Mouse (Mus musculus) cerebellum, adult 9-10 months (tissue): ENCODE data around the gene Mfap2.

Experiments
- DNase-seq: peaks from one replicate; pipeline ENCODE4 v3.0.0; 2022

The Mfap2 gene

DNA sequence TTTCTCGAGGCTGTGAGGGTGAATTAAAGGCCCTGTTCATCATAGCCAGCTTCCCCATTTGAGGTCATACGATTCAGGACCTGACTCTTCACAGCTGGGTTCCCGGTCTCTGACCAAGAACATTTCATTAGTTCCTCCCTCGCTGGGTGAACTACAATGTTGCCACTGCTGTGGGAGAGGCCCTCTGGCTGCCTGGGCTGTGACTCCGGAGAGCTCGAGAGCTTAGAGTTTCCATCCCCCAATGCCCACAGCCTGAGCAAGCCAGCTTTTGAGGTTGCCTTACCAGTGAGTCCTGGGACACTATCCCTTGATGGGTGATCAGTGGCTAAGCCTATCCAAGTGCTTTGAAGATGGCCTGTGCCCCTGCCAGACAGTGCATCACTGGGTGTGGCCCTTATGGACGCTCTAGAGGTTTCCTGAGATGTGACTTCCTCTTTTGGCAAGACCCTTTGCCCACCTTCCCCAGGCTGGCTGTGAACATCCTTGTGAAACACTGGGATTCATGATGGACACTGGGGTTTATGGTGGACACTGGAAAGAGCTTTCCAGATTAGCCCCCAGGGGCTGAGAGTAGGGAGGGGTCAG lies 21.4 kb upstream of the Mfap2 start:
- no peak for DNase-seq

DNA sequence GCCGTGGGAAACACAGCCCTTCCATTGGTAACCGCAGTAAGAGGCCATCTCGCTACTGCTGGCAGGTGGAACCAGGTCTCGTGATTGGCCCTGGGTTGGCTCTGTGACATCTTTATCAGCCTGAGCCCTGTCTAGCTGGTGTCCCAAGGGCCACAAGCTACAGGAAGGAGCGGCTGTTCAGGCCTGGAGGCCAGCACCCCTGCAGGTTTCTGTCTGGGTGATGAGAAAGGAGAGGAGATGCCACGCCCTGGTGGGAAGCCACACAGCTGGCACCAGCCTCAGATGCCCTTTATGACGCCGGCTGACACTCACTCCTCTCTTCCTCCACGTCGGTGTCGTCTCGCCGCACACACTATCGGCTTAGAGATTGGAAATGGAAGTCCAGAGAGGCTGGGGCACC lies 20.8 kb upstream of the Mfap2 start:
- DNase-seq, result no peak

DNA sequence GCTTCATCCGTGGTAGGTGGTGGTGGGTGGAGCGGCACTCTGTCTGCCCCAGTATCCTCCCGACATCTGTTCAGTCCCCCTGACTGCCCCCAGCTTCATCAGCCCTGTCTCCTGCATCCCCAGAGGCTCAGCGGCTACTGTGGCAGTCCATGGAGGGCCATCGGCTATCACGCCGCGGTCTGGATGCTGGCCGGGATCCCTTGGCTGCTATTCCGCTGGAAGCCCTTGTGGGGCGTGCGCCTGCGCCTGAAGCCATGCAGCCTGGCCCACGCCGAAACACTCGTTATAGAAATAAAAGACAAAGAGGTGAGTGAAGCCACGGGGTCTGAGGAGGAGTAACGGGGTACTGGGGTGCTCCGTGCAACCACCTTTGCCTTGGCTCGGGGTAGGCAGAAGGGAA lies 18.0 kb upstream of the Mfap2 start:
- DNase-seq, result peak; percentile 54

GRCm38 (mm10) chr4:140993846-140994245 lies 16.4 kb upstream of the Mfap2 start:
- DNase-seq, result no peak

- no peak for DNase-seq
Observed at GRCm38 (mm10) chr4:140995811-140996210, 14.4 kb upstream of the Mfap2 start.

DNA sequence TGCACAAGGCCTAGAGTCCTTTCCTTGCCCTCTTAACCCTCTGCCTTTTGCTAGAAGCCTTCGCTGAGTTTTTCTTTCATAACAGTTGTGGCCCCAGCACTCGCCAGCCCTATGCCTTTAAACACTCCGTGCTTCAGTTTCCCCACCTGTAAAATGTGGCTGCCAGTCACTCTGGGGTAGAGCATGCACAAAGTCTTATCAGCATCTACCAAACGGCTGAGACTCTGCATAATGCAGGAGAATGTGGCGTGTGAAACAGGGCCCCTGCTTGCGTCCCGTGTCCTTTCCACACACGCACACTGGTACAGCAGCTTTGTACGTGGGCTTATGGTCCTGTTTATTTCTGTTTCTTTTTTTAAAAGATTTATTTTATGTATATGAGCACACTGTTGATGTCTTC lies 13.4 kb upstream of the Mfap2 start:
- DNase-seq, result no peak

GRCm38 (mm10) chr4:141005983-141006382 lies 4.2 kb upstream of the Mfap2 start:
- peak; percentile 67 for DNase-seq

GRCm38 (mm10) chr4:141008028-141008427 lies 2.2 kb upstream of the Mfap2 start:
- DNase-seq, result peak; percentile 59

DNA sequence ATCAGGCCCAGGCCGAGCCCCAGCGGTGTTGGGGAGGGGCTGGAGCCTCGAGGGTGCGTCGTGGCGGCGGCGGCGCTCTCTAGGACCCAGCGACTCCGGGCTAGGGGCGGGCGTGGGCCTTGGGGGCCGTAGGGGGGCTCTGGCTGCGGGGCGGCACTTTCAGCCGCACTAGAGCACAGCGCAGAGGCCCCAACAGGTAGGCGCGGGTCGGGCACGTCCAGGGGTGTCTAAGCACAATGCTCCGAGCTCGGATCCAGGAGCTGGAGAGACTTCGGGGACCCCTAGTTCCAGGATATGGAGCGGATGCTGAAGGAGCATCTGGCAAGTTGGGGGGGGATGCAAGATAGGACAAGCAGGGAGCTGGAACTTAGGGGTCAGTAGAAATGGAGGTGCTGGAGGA lies 308 bp downstream of the Mfap2 start:
- DNase-seq, result no peak

DNA sequence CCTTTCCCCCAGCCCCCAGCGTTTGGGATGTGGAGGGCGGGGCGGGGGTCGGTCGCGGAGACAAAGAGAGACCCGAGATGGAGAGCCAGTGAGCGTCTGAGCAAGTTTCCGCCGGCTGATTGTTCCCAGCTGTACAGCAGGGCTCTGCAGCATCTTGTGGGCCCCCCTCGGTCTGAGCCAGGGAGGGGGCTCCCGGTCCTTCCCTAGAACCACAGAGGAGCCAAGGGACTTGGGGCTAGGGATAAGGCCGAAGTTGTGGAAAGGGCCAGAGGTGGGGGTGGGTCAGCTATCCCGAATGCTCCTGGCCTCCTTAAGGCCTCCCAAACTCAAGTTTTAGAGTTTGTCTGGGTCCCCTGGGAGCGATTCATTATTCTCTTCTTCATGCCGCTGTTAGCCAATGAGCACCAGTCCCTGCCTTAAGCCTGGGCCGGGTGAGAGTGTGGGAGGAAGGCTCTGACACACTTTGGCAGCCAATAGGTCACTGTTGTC lies 767 bp downstream of the Mfap2 start:
- DNase-seq, result no peak

GRCm38 (mm10) chr4:141011556-141012328 lies 1.5 kb downstream of the Mfap2 start:
- DNase-seq, result peak; percentile 83

- no peak for DNase-seq
Observed at GRCm38 (mm10) chr4:141012558-141012957, 2.3 kb downstream of the Mfap2 start.

- no peak for DNase-seq
Observed at GRCm38 (mm10) chr4:141014114-141014513, 3.9 kb downstream of the Mfap2 start.

DNA sequence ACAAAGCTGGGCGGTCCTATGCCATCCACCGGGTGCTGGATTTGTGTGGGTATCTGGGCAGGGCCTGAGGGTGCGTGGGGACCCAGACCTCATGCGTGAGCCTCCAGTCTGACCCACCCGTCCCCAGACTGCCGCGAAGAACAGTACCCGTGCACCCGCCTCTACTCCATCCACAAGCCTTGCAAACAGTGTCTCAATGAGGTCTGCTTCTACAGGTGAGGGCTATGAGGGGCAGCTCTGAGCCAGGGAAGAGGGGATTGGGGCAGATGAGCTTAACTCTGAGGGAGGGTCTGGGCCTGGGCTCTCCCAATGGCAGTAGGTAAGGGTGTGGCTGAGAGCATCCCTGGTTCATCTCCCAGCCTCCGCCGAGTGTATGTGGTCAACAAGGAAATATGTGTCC lies 4.6 kb downstream of the Mfap2 start:
- no peak for DNase-seq

DNA sequence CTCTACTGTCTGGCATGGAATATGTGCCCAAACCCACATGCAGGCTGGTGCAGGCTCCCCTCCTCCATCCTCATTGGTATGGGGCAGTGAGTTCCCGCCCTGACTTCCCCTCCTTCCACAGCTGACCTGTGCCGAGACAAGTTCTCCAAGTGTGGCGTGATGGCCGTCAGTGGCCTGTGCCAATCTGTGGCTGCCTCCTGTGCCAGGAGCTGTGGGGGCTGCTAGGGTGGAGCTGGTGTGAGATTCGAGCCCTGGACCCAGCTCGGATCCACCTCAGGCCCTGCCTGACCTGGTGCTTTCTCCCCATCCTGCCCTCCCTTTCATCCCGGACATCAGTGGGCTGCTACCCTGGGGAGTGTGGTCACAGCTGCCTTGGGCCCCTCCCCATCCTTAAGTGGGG lies 5.1 kb downstream of the Mfap2 start:
- no peak for DNase-seq

DNA sequence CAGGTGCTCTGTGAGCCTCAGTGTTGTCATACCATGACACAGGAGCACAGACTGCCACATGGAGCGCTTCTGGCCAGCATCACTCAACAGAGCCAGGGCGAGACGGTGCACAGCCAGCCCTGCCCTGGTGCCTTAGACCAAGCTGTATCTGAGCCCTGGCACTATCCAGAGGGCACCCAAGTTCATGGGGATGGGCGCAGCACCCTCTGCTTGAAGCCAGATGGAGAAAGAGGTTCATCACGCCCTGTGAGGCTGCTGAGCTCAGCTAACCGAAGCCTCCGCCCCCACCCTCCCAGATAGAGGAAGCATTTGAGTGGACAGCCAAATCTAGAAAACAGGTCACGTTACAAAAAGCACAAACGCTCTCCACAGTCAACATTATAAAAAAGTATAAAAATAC lies 6.1 kb downstream of the Mfap2 start:
- no peak for DNase-seq

DNA sequence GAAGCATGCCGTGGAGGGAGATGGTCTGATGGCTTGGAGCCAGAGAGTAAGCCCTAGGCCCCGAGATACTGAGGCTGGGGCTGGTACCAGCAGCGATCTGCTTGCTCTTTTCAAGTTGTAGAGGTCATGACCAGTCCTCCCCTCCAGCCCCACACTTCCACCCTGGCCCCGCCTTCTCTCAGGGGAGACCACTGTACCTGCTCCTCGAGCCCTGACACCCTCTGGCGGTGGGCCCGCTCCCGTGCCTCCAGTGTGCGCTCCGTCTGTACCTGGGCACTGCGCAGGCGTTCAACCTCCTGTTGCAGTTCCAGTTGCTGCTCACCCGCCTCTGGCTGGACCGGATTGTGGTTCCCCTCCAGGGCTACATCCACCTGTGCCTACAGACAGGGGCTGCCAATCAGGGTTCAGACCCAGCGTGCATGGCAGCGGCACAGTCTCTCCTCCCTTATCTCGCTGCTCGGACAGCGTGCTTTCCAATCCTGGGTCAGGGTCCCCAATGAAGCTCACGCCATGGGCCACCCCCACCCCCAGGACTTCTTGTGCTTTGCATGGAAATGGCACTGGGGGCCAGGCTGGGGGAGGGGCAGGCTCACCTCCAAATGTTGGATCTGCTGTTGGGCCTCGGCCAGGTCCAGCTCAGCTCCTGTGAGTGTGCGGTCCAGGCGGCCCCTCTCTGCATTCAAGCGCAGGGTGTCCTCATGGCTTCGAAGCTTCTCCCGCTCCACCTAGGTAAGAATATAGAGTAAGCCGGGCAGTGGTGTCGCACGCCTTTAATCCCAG lies 7.6 kb downstream of the Mfap2 start:
- DNase-seq, result no peak

DNA sequence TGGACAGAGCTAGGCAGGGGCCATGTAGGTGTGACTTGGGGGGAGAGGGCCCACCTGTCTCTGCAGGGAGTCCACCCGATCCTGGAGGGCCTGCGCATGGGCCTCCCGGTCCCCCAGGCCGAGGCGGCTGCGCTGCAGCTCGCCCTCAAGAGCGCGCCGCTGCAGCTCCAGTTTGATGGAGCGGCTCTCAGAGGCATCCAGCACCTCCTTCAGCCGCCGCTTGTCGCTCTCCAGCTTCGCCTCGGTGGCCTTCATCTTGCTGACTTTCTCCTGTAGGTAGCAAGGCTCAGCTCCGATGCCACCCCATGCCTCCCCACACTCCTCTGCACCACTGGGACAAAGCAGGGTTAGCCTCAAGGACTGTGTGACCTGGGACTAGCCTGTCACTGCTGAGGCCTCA lies 10.0 kb downstream of the Mfap2 start:
- no peak for DNase-seq

GRCm38 (mm10) chr4:141020811-141021613 lies 10.8 kb downstream of the Mfap2 start:
- no peak for DNase-seq

DNA sequence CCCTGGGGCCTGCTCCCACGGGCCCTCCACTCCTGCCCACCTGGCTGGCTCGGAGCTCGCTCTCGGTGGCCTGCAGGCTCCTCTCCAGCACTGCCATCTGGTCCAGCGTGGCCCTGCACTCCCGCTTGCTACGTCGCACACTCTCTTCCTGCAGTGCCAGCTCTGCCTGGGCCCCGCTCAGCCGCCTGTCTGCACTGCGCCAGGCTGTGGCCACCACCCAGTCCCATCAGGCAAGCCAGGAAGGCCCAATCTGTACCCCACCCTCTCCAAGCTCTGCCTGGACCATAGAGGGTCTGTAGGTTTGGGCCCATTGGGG lies 11.4 kb downstream of the Mfap2 start:
- peak; percentile 67 for DNase-seq

- no peak for DNase-seq
Observed at GRCm38 (mm10) chr4:141024052-141024451, 13.8 kb downstream of the Mfap2 start.

DNA sequence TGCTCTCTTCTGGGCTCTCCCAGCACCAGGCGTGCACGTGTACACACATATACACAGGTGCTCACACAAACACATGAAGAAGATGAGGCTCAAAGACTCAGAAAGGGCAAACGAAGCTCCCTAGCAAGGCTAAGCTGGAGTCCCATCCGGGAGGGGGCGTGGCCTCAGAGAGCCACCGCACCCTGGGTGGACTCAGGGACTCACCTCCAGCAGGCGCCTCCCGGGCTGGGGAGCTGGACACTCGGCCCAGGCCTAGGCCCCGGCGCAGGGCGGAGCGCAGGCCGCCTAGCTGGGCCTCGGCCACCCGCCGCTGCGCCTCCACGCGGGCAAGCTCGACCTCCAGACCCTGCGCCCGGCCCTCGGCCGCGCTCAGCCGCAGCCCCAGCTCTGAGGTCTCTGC lies 14.8 kb downstream of the Mfap2 start:
- DNase-seq, result no peak

DNA sequence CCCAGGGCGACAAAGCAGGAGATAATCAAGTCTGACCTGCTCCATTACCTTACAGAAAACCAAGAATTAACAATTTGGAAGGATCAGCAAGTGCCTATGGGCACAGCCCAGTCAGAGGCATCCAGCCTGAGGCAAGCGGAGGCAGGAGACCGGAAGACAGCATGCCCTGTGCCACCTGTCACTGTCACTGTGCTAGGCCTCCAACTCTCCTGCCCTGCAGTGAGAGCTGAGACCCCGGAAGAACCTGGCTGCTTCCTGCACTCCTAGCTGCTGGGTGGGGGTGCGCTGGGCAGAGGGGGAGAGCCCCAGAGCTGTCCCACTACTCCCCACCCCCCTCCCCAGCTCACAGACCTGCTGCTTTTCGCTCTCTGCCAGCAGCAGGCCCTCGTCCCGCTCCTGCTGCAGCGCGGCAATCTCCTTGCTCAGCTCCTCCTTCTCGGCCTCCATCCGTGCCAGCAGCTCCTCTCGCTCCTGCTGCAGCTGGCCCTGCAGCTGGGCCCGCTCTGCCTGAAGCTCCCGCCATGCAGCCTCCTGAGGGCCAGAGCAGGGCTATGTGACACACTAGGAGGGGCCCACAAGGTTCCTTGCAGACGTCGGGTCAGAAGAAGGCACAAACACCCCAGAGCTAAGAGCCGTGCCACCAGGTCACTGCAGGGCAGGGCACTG lies 20.5 kb downstream of the Mfap2 start:
- DNase-seq, result no peak
